Mouse (Mus musculus): ENCODE results near the gene B4galnt2.

DNA sequence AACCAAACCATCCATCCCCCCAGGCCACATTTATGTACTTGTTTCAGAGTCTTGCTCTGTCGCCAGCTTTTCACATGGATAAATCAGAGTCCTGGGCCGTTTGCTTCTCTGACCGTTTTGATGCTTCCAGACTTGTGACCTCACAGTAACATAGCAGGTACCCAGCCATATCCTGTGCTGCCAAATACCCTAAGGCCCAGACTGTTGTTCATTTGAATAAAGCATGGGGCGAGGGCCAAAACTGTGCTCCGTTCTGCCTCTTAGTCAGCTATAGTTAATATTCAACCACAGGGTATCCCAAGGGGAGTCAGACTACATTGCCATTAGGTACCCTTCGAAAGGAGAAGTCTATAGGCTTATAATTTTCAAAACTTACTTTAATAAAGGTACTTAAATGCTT lies 21.7 kb upstream of the B4galnt2 start:
- TF ChIP-seq TAL1 (IDR thresholded peaks at IDR 0.05; ENCODE audit: low read length) (no peak), GATA1 (IDR thresholded peaks at IDR 0.05; ENCODE audit: low read length) (no peak)

Measured in erythroblast, embryonic 14.5 days (primary cell).